ENCODE assay signal across 8 mouse cellular contexts in genomic region chr19:7066828-7067342, GRCm38 (mm10). TPM values are rescaled to one million over a fixed set of nuclear protein-coding genes. Genes with fewer than 3 reads are reported as not detected.
DNase-seq lines count a peak whose midpoint lies in the region; ATAC-seq and TF ChIP-seq lines count a peak whose summit lies in the region.

No protein-coding gene starts in this region.

- H3K27me3 ChIP-seq in heart, embryonic 14.5 days (ENCODE audit: control insufficient read depth, insufficient read depth, low read length): peaks cover 17% of the 10 kb centered on the region
- H3K27me3 ChIP-seq in neural tube, embryonic 12.5 days (replicated peaks): peaks cover 36% of the 10 kb centered on the region; the same call in 1 of the 2 replicates
- H3K27me3 ChIP-seq in intestine, postnatal 0 days (replicated peaks; ENCODE audit: control insufficient read depth, insufficient read depth, low read length): peaks cover 6% of the 10 kb centered on the region; the same call in 1 of the 2 replicates

- no peak for DNase-seq in heart, postnatal 25 days (ENCODE audit: low spot score)
- DNase-seq in neural tube, embryonic 10.5 days (ENCODE audit: extremely low spot score, low spot score): no peak
- peak; percentile 38 to 44 for DNase-seq in thymus, postnatal 36 days
- no peak for DNase-seq in embryo, embryonic 11 days
- no peak for DNase-seq in spleen, postnatal 14 days (ENCODE audit: low spot score in 2 of 2)

- peak overlapping the region; percentile 20; the same call in 1 of the 2 replicates for H3K4me2 ChIP-seq in heart, embryonic 14.5 days (ENCODE audit: low read length)
- peak overlapping the region; percentile 30 for H3K4me2 ChIP-seq in neural tube, embryonic 12.5 days (replicated peaks)
- H3K4me2 ChIP-seq in intestine, postnatal 0 days (replicated peaks; ENCODE audit: low read depth): peak overlapping the region; percentile 21; the same call in 1 of the 2 replicates

- H3K9ac ChIP-seq in heart, embryonic 14.5 days (ENCODE audit: low read length): no peak overlapping the region
- 0 out of 2 replicates have a peak overlapping the region, but pooled peaks have one; percentile 2 for H3K9ac ChIP-seq in neural tube, embryonic 12.5 days
- no peak overlapping the region for H3K9ac ChIP-seq in intestine, postnatal 0 days (ENCODE audit: low read depth, low read length)

- H3K27ac ChIP-seq in heart, embryonic 14.5 days (replicated peaks in 1 of 2; ENCODE audit: control insufficient read depth in 1 of 2, insufficient read depth in 1 of 2, low read depth in 2 of 2, low read length in 2 of 2): no peak overlapping the region
- H3K27ac ChIP-seq in neural tube, embryonic 12.5 days: no peak overlapping the region
- no peak overlapping the region for H3K27ac ChIP-seq in intestine, postnatal 0 days (ENCODE audit: low read depth, low read length)

- WGBS in heart, embryonic 14.5 days: 45% methylated on average over 7 of the region's 8 CpGs
- 46% methylated on average over 7 of the region's 8 CpGs for WGBS in neural tube, embryonic 12.5 days
- 33% methylated on average over 7 of the region's 8 CpGs for WGBS in intestine, postnatal 0 days

- H3K36me3 ChIP-seq in heart, embryonic 14.5 days (ENCODE audit: control insufficient read depth, insufficient read depth, low read length): no peaks in the 10 kb centered on the region
- H3K36me3 ChIP-seq in neural tube, embryonic 12.5 days: no peaks in the 10 kb centered on the region
- H3K36me3 ChIP-seq in intestine, postnatal 0 days (ENCODE audit: control insufficient read depth, insufficient read depth): no peaks in the 10 kb centered on the region

- intact Hi-C loops in heart, postnatal 25 days (cut with DNase I): loop anchor here (10.0 kb wide), 2 partner anchors 278 to 368 kb away; partner anchors contain the start of gene Mark2

- peaks cover 18 to 21% of the 10 kb centered on the region in 2 experiments for H3K4me1 ChIP-seq in heart, embryonic 14.5 days (ENCODE audit: control insufficient read depth in 2 of 2, insufficient read depth in 2 of 2, low read length in 2 of 2)
- peaks cover 63% of the 10 kb centered on the region for H3K4me1 ChIP-seq in neural tube, embryonic 12.5 days
- 0 out of 2 replicates have a peak, but pooled peaks cover 4% of the 10 kb centered on the region for H3K4me1 ChIP-seq in intestine, postnatal 0 days (replicated peaks; ENCODE audit: control insufficient read depth, insufficient read depth, low read length)

- no peak overlapping the region for H3K4me3 ChIP-seq in heart, embryonic 14.5 days (ENCODE audit: control insufficient read depth in 1 of 2, insufficient read depth in 1 of 2, low read depth in 1 of 2, low read length in 2 of 2)
- H3K4me3 ChIP-seq in neural tube, embryonic 12.5 days: no peak overlapping the region
- no peak overlapping the region for H3K4me3 ChIP-seq in intestine, postnatal 0 days (ENCODE audit: low read depth, low read length)

- no peak for TF ChIP-seq CTCF in intestine, postnatal 0 days (IDR thresholded peaks at IDR 0.05; ENCODE audit: low read depth)

- no peaks in the 10 kb centered on the region for H3K9me3 ChIP-seq in heart, embryonic 14.5 days (ENCODE audit: control insufficient read depth, low read length)
- no peaks in the 10 kb centered on the region for H3K9me3 ChIP-seq in neural tube, embryonic 12.5 days
- H3K9me3 ChIP-seq in intestine, postnatal 0 days (ENCODE audit: control insufficient read depth): no peaks in the 10 kb centered on the region

- ATAC-seq in heart, embryonic 14.5 days (ENCODE audit: insufficient number of reproducible peaks, insufficient read depth, low FRiP score, low read depth): no peak
- no peak for ATAC-seq in neural tube, embryonic 12.5 days (ENCODE audit: low FRiP score, low read depth)
- ATAC-seq in intestine, postnatal 0 days: no peak

RNA-seq across cellular contexts. Expression of gene Macrod1, which starts 10.3 kb away (rescaled TPM):
- polyA plus RNA-seq in heart, embryonic 14.5 days (2014; fragmentation: Nextera tagmentation; extraction: Ambion mirVana): 50.5 and 53.0 TPM in 2 replicates
- 100 to 1,000 TPM; 240 to 243 TPM for total RNA-seq in heart, postnatal 25 days (2021)
- 3.4 and 5.2 TPM in 2 replicates for polyA plus RNA-seq in neural tube, embryonic 12.5 days (2016; fragmentation: Nextera tagmentation; extraction: Ambion mirVana)
- 14.4 and 15.1 TPM in 2 replicates for polyA plus RNA-seq in intestine, postnatal 0 days (2015; fragmentation: Nextera tagmentation; extraction: Ambion mirVana)

RNA-seq across cellular contexts. Expression of gene Stip1, which starts 27.1 kb away (rescaled TPM):
- polyA plus RNA-seq in heart, embryonic 14.5 days (2014; fragmentation: Nextera tagmentation; extraction: Ambion mirVana): 174 and 175 TPM in 2 replicates
- total RNA-seq in heart, postnatal 25 days (2021): 100 to 1,000 TPM; 110 to 129 TPM
- 278 and 294 TPM in 2 replicates for polyA plus RNA-seq in neural tube, embryonic 12.5 days (2016; fragmentation: Nextera tagmentation; extraction: Ambion mirVana)
- 46.2 and 47.8 TPM in 2 replicates for polyA plus RNA-seq in intestine, postnatal 0 days (2015; fragmentation: Nextera tagmentation; extraction: Ambion mirVana)

RNA-seq across cellular contexts. Expression of gene Flrt1, which starts 38.6 kb away (rescaled TPM):
- polyA plus RNA-seq in heart, embryonic 14.5 days (2014; fragmentation: Nextera tagmentation; extraction: Ambion mirVana): 1.4 and 1.5 TPM in 2 replicates
- total RNA-seq in heart, postnatal 25 days (2021): 1 to 10 TPM; 1.1 to 1.4 TPM
- polyA plus RNA-seq in neural tube, embryonic 12.5 days (2016; fragmentation: Nextera tagmentation; extraction: Ambion mirVana): 7.0 and 9.9 TPM in 2 replicates
- 0.75 and 0.82 TPM in 2 replicates for polyA plus RNA-seq in intestine, postnatal 0 days (2015; fragmentation: Nextera tagmentation; extraction: Ambion mirVana)

RNA-seq across cellular contexts. Expression of gene Fermt3, which starts 47.6 kb away (rescaled TPM):
- polyA plus RNA-seq in heart, embryonic 14.5 days (2014; fragmentation: Nextera tagmentation; extraction: Ambion mirVana): 5.2 and 6.6 TPM in 2 replicates
- total RNA-seq in heart, postnatal 25 days (2021): 1 to 10 TPM; 4.4 to 4.7 TPM
- 6.5 and 6.9 TPM in 2 replicates for polyA plus RNA-seq in neural tube, embryonic 12.5 days (2016; fragmentation: Nextera tagmentation; extraction: Ambion mirVana)
- polyA plus RNA-seq in intestine, postnatal 0 days (2015; fragmentation: Nextera tagmentation; extraction: Ambion mirVana): 8.9 and 9.3 TPM in 2 replicates

Comparison
In these comparisons a context has a peak if more than half of its experiments do, and no peak if none do; other contexts are left out.
1. DNase-seq: peak in thymus, postnatal 36 days (2 of 2); none in heart, postnatal 25 days (single experiment), neural tube, embryonic 10.5 days (single experiment), embryo, embryonic 11 days (single experiment) and spleen, postnatal 14 days (0 of 2).
2. Peak in every context shown above with its lines, with median percentiles within 50 percentile points of each other: H3K4me2 ChIP-seq.